Mouse (Mus musculus): Measurements from ENCODE around the gene R3hdm2. TPM values are rescaled to one million over a fixed set of nuclear protein-coding genes. Genes with fewer than 3 reads are reported as not detected.

Gene R3hdm2
- total and polyA plus RNA-seq, 3 experiments, result 8.2 to 60.6 TPM; not detected in 1

DNA sequence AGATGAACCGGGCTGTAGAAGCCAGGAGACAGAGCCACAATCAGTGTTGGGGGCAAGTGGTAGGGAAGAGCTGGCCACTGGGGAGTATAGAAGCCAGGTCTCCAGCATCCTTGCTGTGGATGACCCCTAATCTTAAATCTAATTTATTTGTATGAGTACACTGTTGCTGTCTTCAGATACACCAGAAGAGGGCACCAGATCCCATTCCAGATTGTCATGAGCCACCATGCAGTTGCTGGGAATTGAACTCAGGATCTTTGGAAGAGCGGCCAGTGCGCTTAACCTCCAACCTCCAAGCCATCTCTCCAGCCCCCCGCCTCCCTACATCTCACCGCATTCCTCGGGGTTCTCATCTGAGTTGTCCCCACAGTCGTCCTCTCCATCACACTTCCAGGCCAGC is 166.4 kb downstream of the R3hdm2 start:
- no peak overlapping the region for H3K27ac ChIP-seq (ENCODE audit: control insufficient read depth, low read depth, low read length)
- H3K27me3 ChIP-seq (ENCODE audit: control insufficient read depth in 1 of 2, insufficient read depth in 2 of 2, low read length in 2 of 2), result no peaks in the 10 kb centered on the region

DNA sequence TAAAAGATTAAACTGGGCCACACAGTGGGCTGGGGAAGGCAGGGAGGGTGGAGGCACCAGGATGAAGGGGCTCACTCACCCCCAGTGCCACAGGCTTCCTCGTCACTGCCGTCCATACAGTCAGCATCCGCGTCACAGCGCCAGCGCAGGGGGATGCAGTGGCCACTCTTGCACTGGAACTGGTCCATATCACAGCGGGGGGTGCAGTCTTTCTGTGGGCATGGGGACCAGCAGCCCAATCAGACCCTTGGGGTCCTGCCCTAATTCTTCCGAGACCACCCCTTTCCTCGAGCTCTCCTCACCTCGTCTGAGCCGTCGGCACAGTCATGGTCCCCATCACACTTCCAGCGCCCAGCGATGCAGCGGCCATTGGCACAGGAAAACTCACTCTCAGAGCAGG is 168.1 kb downstream of the R3hdm2 start:
- H3K79me2 ChIP-seq (ENCODE audit: control insufficient read depth, insufficient read depth, low read length, poor library complexity), result no peaks in the 10 kb centered on the region
- no peaks in the 10 kb centered on the region for H3K36me3 ChIP-seq (ENCODE audit: control insufficient read depth in 1 of 2, insufficient read depth in 2 of 2, low read length in 2 of 2)
- H3K4me3 ChIP-seq (ENCODE audit: control insufficient read depth in 1 of 2, insufficient read depth in 1 of 2, low read depth in 2 of 2, low read length in 2 of 2), result no peak overlapping the region
- no peak for TF ChIP-seq SMC3 (IDR thresholded peaks at IDR 0.05; ENCODE audit: low read depth, low read length)
- no peak for TF ChIP-seq TAL1 (IDR thresholded peaks at IDR 0.05; ENCODE audit: low read length)
- no peak for TF ChIP-seq NRF1 (IDR thresholded peaks at IDR 0.05; ENCODE audit: insufficient read depth, low read depth, low read length, poor library complexity, severe bottlenecking)
- no peak for TF ChIP-seq HCFC1 (IDR thresholded peaks at IDR 0.05; ENCODE audit: low read depth, low read length)
- no peak for TF ChIP-seq SIN3A (IDR thresholded peaks at IDR 0.05; ENCODE audit: low read length)
- no peak for TF ChIP-seq ETS1 (IDR thresholded peaks at IDR 0.05; ENCODE audit: low read depth, low read length)
- no peak for TF ChIP-seq ZMIZ1 (IDR thresholded peaks at IDR 0.05; ENCODE audit: low read depth, low read length)
- TF ChIP-seq POLR2A (IDR thresholded peaks at IDR 0.05; ENCODE audit: control insufficient read depth in 1 of 2, insufficient read depth in 1 of 2, low read depth in 1 of 2, low read length in 2 of 2, poor library complexity in 1 of 2), result no peak
- TF ChIP-seq KAT2A (conservative IDR thresholded peaks at IDR 0.05; ENCODE audit: low read depth, low read length), result no peak
- TF ChIP-seq USF1 (IDR thresholded peaks at IDR 0.05; ENCODE audit: low read depth, low read length), result no peak
- TF ChIP-seq NELFE (IDR thresholded peaks at IDR 0.05; ENCODE audit: low read depth, low read length), result no peak
- H3K27ac ChIP-seq (ENCODE audit: control insufficient read depth, low read depth, low read length), result no peak overlapping the region
- H3K27me3 ChIP-seq (ENCODE audit: control insufficient read depth in 1 of 2, insufficient read depth in 2 of 2, low read length in 2 of 2), result no peaks in the 10 kb centered on the region
- DNase-seq (ENCODE audit: low read depth, low spot score), result no peak
- no peaks in the 10 kb centered on the region for H3K4me1 ChIP-seq (ENCODE audit: control insufficient read depth in 1 of 2, insufficient read depth in 2 of 2, low read length in 2 of 2)
- H3K9me3 ChIP-seq (replicated peaks; ENCODE audit: insufficient read depth, low read length), result no peaks in the 10 kb centered on the region
- no peak overlapping the region for H3K9ac ChIP-seq (ENCODE audit: control insufficient read depth, low read depth, low read length, poor library complexity, severe bottlenecking)

More for the DNA sequence above, 166.4 kb downstream of the R3hdm2 start:
- no peak overlapping the region for H3K4me3 ChIP-seq (ENCODE audit: control insufficient read depth in 1 of 2, insufficient read depth in 1 of 2, low read depth in 2 of 2, low read length in 2 of 2)
- peak; percentile 27 for DNase-seq (ENCODE audit: low read depth, low spot score)
- H3K79me2 ChIP-seq (ENCODE audit: control insufficient read depth, insufficient read depth, low read length, poor library complexity), result no peaks in the 10 kb centered on the region
- H3K36me3 ChIP-seq (ENCODE audit: control insufficient read depth in 1 of 2, insufficient read depth in 2 of 2, low read length in 2 of 2), result no peaks in the 10 kb centered on the region
- H3K9me3 ChIP-seq (replicated peaks; ENCODE audit: insufficient read depth, low read length), result no peaks in the 10 kb centered on the region
- no peak overlapping the region for H3K9ac ChIP-seq (ENCODE audit: control insufficient read depth, low read depth, low read length, poor library complexity, severe bottlenecking)
- H3K4me1 ChIP-seq (ENCODE audit: control insufficient read depth in 1 of 2, insufficient read depth in 2 of 2, low read length in 2 of 2), result no peaks in the 10 kb centered on the region
- TF ChIP-seq MAFK (IDR thresholded peaks at IDR 0.05; ENCODE audit: borderline replicate concordance, low read depth, low read length), result no peak
- peak; percentile 7 to 40 (median 28); a peak in 5 of 6 replicates for TF ChIP-seq CTCF (IDR thresholded peaks at IDR 0.05 in 2 of 3, conservative IDR thresholded peaks at IDR 0.05 in 1 of 3; ENCODE audit: control insufficient read depth in 1 of 3, insufficient read depth in 1 of 3, low read depth in 2 of 3, low read length in 3 of 3, poor library complexity in 1 of 3, severe bottlenecking in 1 of 3)

Other genes with a start within 250 kb of the R3hdm2 start
- gene B4galnt1, start 215.1 kb upstream of the R3hdm2 start, total RNA-seq (2012; rRNA removed), result 23.7 and 24.6 TPM in 2 replicates
- 10 to 100 TPM; 65.8 to 66.0 TPM for gene B4galnt1, start 215.1 kb upstream of the R3hdm2 start, polyA plus RNA-seq (2012; ENCODE audit: insufficient read depth in 1 of 2, insufficient read length in 2 of 2, low read depth in 1 of 2, low replicate concordance in 2 of 2, missing spikeins in 1 of 2)
- 0.75 and 1.1 TPM in 2 replicates for gene Slc26a10, start 199.7 kb upstream of the R3hdm2 start, total RNA-seq (2012; rRNA removed)
- 1 to 10 TPM in 1 of 2 experiments, not detected in 1; 1.3 TPM for gene Slc26a10, start 199.7 kb upstream of the R3hdm2 start, polyA plus RNA-seq (2012; ENCODE audit: insufficient read depth in 1 of 2, insufficient read length in 2 of 2, low read depth in 1 of 2, low replicate concordance in 2 of 2, missing spikeins in 1 of 2)
- 16.9 and 18.3 TPM in 2 replicates for gene Arhgef25, start 190.2 kb upstream of the R3hdm2 start, total RNA-seq (2012; rRNA removed)
- 10 to 100 TPM in 1 of 2 experiments, not detected in 1; 44.6 TPM for gene Arhgef25, start 190.2 kb upstream of the R3hdm2 start, polyA plus RNA-seq (2012; ENCODE audit: insufficient read depth in 1 of 2, insufficient read length in 2 of 2, low read depth in 1 of 2, low replicate concordance in 2 of 2, missing spikeins in 1 of 2)
- 24.1 and 30.5 TPM in 2 replicates for gene Dtx3, start 184.6 kb upstream of the R3hdm2 start, total RNA-seq (2012; rRNA removed)
- gene Dtx3, start 184.6 kb upstream of the R3hdm2 start, polyA plus RNA-seq (2012; ENCODE audit: insufficient read depth in 1 of 2, insufficient read length in 2 of 2, low read depth in 1 of 2, low replicate concordance in 2 of 2, missing spikeins in 1 of 2), result 100 to 1,000 TPM in 1 of 2 experiments, not detected in 1; 107 TPM
- 31.1 and 31.9 TPM in 2 replicates for gene Pip4k2c, start 168.7 kb upstream of the R3hdm2 start, total RNA-seq (2012; rRNA removed)
- 10 to 100 TPM in 1 of 2 experiments, not detected in 1; 58.2 TPM for gene Pip4k2c, start 168.7 kb upstream of the R3hdm2 start, polyA plus RNA-seq (2012; ENCODE audit: insufficient read depth in 1 of 2, insufficient read length in 2 of 2, low read depth in 1 of 2, low replicate concordance in 2 of 2, missing spikeins in 1 of 2)
- gene Kif5a, start 117.0 kb upstream of the R3hdm2 start, total RNA-seq (2012; rRNA removed), result 0.42 and 0.52 TPM in 2 replicates
- gene Kif5a, start 117.0 kb upstream of the R3hdm2 start, polyA plus RNA-seq (2012; ENCODE audit: insufficient read depth in 1 of 2, insufficient read length in 2 of 2, low read depth in 1 of 2, low replicate concordance in 2 of 2, missing spikeins in 1 of 2), result 1 to 10 TPM in 1 of 2 experiments, not detected in 1; 1.3 TPM
- gene Dctn2, start 114.0 kb upstream of the R3hdm2 start, total RNA-seq (2012; rRNA removed), result 223 and 240 TPM in 2 replicates
- gene Dctn2, start 114.0 kb upstream of the R3hdm2 start, polyA plus RNA-seq (2012; ENCODE audit: insufficient read depth in 1 of 2, insufficient read length in 2 of 2, low read depth in 1 of 2, low replicate concordance in 2 of 2, missing spikeins in 1 of 2), result 100 to 1,000 TPM in 1 of 2 experiments, not detected in 1; 297 TPM
- 4.2 and 5.0 TPM in 2 replicates for gene Mbd6, start 91.3 kb upstream of the R3hdm2 start, total RNA-seq (2012; rRNA removed)
- gene Mbd6, start 91.3 kb upstream of the R3hdm2 start, polyA plus RNA-seq (2012; ENCODE audit: insufficient read depth in 1 of 2, insufficient read length in 2 of 2, low read depth in 1 of 2, low replicate concordance in 2 of 2, missing spikeins in 1 of 2), result 10 to 100 TPM in 1 of 2 experiments, not detected in 1; 44.8 TPM
- 147 and 162 TPM in 2 replicates for gene Mars, start 68.5 kb upstream of the R3hdm2 start, total RNA-seq (2012; rRNA removed)
- gene Mars, start 68.5 kb upstream of the R3hdm2 start, polyA plus RNA-seq (2012; ENCODE audit: insufficient read depth in 1 of 2, insufficient read length in 2 of 2, low read depth in 1 of 2, low replicate concordance in 2 of 2, missing spikeins in 1 of 2), result 100 to 1,000 TPM in 1 of 2 experiments, not detected in 1; 195 TPM
- gene Arhgap9, start 58.4 kb upstream of the R3hdm2 start, total RNA-seq (2012; rRNA removed), result 24.4 and 27.7 TPM in 2 replicates
- 10 to 100 TPM in 1 of 2 experiments, not detected in 1; 41.1 TPM for gene Arhgap9, start 58.4 kb upstream of the R3hdm2 start, polyA plus RNA-seq (2012; ENCODE audit: insufficient read depth in 1 of 2, insufficient read length in 2 of 2, low read depth in 1 of 2, low replicate concordance in 2 of 2, missing spikeins in 1 of 2)
- 1.3 and 1.4 TPM in 2 replicates for gene Gli1, start 38.4 kb upstream of the R3hdm2 start, total RNA-seq (2012; rRNA removed)
- 1 to 10 TPM in 1 of 2 experiments, not detected in 1; 8.0 TPM for gene Gli1, start 38.4 kb upstream of the R3hdm2 start, polyA plus RNA-seq (2012; ENCODE audit: insufficient read depth in 1 of 2, insufficient read length in 2 of 2, low read depth in 1 of 2, low replicate concordance in 2 of 2, missing spikeins in 1 of 2)
- gene Inhbe, start 25.9 kb upstream of the R3hdm2 start, total RNA-seq (2012; rRNA removed), result not detected in 2 replicates
- under 1 TPM in 1 of 2 experiments, not detected in 1; 0.03 TPM for gene Inhbe, start 25.9 kb upstream of the R3hdm2 start, polyA plus RNA-seq (2012; ENCODE audit: insufficient read depth in 1 of 2, insufficient read length in 2 of 2, low read depth in 1 of 2, low replicate concordance in 2 of 2, missing spikeins in 1 of 2)
- gene Inhbc, start 9.9 kb upstream of the R3hdm2 start, total RNA-seq (2012; rRNA removed), result not detected in 2 replicates
- gene Inhbc, start 9.9 kb upstream of the R3hdm2 start, polyA plus RNA-seq (2012; ENCODE audit: insufficient read depth in 1 of 2, insufficient read length in 2 of 2, low read depth in 1 of 2, low replicate concordance in 2 of 2, missing spikeins in 1 of 2), result not detected
- gene Stac3, start 121.4 kb downstream of the R3hdm2 start, total RNA-seq (2012; rRNA removed), result not detected in 2 replicates
- under 1 TPM in 1 of 2 experiments, not detected in 1; 0.25 TPM for gene Stac3, start 121.4 kb downstream of the R3hdm2 start, polyA plus RNA-seq (2012; ENCODE audit: insufficient read depth in 1 of 2, insufficient read length in 2 of 2, low read depth in 1 of 2, low replicate concordance in 2 of 2, missing spikeins in 1 of 2)
- 21.8 and 28.6 TPM in 2 replicates for gene Ndufa4l2, start 134.6 kb downstream of the R3hdm2 start, total RNA-seq (2012; rRNA removed)
- gene Ndufa4l2, start 134.6 kb downstream of the R3hdm2 start, polyA plus RNA-seq (2012; ENCODE audit: insufficient read depth in 1 of 2, insufficient read length in 2 of 2, low read depth in 1 of 2, low replicate concordance in 2 of 2, missing spikeins in 1 of 2), result 10 to 100 TPM in 1 of 2 experiments, not detected in 1; 26.6 TPM
- 242 and 383 TPM in 2 replicates for gene Shmt2, start 142.1 kb downstream of the R3hdm2 start, total RNA-seq (2012; rRNA removed)
- gene Shmt2, start 142.1 kb downstream of the R3hdm2 start, polyA plus RNA-seq (2012; ENCODE audit: insufficient read depth in 1 of 2, insufficient read length in 2 of 2, low read depth in 1 of 2, low replicate concordance in 2 of 2, missing spikeins in 1 of 2), result 100 to 1,000 TPM; 263 to 582 TPM
- not detected in 2 replicates for gene Nxph4, start 154.2 kb downstream of the R3hdm2 start, total RNA-seq (2012; rRNA removed)
- under 1 TPM in 1 of 2 experiments, not detected in 1; 0.24 TPM for gene Nxph4, start 154.2 kb downstream of the R3hdm2 start, polyA plus RNA-seq (2012; ENCODE audit: insufficient read depth in 1 of 2, insufficient read length in 2 of 2, low read depth in 1 of 2, low replicate concordance in 2 of 2, missing spikeins in 1 of 2)
- gene Lrp1, start 240.8 kb downstream of the R3hdm2 start, total RNA-seq (2012; rRNA removed), result 0.33 and 0.42 TPM in 2 replicates
- gene Lrp1, start 240.8 kb downstream of the R3hdm2 start, polyA plus RNA-seq (2012; ENCODE audit: insufficient read depth in 1 of 2, insufficient read length in 2 of 2, low read depth in 1 of 2, low replicate concordance in 2 of 2, missing spikeins in 1 of 2), result under 1 TPM in 1 of 2 experiments, not detected in 1; 0.39 TPM

Data from MEL (cell line).